Comparison of ENCODE assay signal across 14 mouse cellular contexts in the genomic region with DNA sequence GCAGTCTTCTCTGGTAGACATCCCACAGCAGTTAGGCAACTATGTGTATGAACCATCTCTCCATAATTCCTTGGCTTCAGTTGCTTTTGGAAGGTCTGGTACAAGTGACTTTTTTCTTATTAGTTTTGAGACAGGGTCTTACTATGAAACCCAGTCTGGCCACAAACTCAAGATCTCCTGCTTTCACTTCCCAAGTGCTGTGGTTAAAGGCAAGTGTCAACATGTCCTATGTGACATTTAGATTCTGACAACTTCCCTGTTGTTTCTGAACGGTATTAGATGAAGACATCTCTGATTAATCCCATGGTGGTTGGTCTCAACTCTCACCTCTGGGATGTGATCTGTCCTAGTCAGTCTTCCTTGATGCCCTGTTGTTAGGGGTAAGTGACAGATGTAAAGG.
"Had no signal": no experiment of that assay in that cellular context is flagged by ENCODE, and none has a peak within 500 bp of the region (broad histone marks: within the 10 kb centered on the region; RNA-seq: fewer than 3 reads in every experiment).

No protein-coding gene starts in this region.

- H3K27ac ChIP-seq: liver, embryonic 14.5 days; macrophage; midbrain, embryonic 13.5 days; midbrain, embryonic 15.5 days; neural tube, embryonic 12.5 days had no signal

- H3K36me3 ChIP-seq: midbrain, embryonic 13.5 days; midbrain, embryonic 15.5 days; neural tube, embryonic 12.5 days had no signal

- H3K4me3 ChIP-seq: megakaryocyte, embryonic 14.5 days; midbrain, embryonic 13.5 days; midbrain, embryonic 15.5 days; neural tube, embryonic 12.5 days had no signal

- DNase-seq: lung, adult 18-20 months; lung, embryonic 14.5 days; lung, postnatal 10 days; right cerebral cortex, postnatal 14 days; thymus, adult 18-20 months; thymus, postnatal 25 days; thymus, postnatal 4 days had no signal

- H3K27me3 ChIP-seq: megakaryocyte, embryonic 14.5 days; midbrain, embryonic 13.5 days; midbrain, embryonic 15.5 days; neural tube, embryonic 12.5 days had no signal

- H3K4me2 ChIP-seq: lung, embryonic 14.5 days; midbrain, embryonic 11.5 days; midbrain, embryonic 13.5 days; midbrain, embryonic 15.5 days; neural tube, embryonic 12.5 days had no signal

- ATAC-seq: midbrain, embryonic 13.5 days; midbrain, embryonic 15.5 days had no signal

- H3K9me3 ChIP-seq: megakaryocyte, embryonic 14.5 days; midbrain, embryonic 13.5 days; midbrain, embryonic 15.5 days; neural tube, embryonic 12.5 days had no signal

- H3K4me1 ChIP-seq: megakaryocyte, embryonic 14.5 days; midbrain, embryonic 15.5 days; neural tube, embryonic 12.5 days had no signal

- H3K9ac ChIP-seq: liver, embryonic 14.5 days; lung, embryonic 14.5 days; midbrain, embryonic 13.5 days; midbrain, embryonic 15.5 days; neural tube, embryonic 12.5 days had no signal
